Mouse (Mus musculus) retina, postnatal 1 day (tissue): ENCODE results near the gene Napsa.

Source experiments
- DNase-seq: peaks from one replicate; pipeline ENCODE4 v3.0.0-alpha.2; 2012

Gene Napsa

DNA sequence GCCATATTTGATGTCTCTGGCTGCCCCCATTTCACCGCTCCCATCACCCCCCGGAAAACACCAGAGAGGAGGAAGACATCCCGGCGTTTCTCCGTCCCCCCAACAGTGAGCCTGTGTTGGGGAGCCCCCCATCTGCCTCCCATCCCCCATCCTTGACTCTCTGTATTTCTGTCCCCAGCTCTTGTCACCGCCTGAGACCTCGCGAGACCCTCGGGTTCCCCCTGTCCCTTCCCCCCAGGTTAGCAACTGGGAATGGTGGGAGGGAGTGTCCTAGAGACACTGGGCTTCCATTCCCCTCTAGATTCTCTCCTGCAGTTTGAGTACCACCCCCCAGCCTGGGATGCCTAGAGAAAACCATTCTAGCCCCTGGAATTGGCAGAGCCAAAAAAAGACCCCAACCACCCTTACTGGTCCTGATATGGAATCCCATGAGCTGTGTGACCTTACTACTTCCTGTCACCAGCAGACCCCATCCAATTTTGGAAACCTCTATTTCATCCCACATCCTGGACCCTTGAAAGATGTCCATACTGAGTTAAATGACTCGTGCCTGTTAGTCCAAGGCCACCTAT, 28.6 kb downstream of the Napsa start:
- DNase-seq: no peak

GRCm38 (mm10) chr7:44601646-44602045, 29.5 kb downstream of the Napsa start:
- DNase-seq: no peak

GRCm38 (mm10) chr7:44602443-44602842, 30.3 kb downstream of the Napsa start:
- DNase-seq: peak; percentile 68

DNA sequence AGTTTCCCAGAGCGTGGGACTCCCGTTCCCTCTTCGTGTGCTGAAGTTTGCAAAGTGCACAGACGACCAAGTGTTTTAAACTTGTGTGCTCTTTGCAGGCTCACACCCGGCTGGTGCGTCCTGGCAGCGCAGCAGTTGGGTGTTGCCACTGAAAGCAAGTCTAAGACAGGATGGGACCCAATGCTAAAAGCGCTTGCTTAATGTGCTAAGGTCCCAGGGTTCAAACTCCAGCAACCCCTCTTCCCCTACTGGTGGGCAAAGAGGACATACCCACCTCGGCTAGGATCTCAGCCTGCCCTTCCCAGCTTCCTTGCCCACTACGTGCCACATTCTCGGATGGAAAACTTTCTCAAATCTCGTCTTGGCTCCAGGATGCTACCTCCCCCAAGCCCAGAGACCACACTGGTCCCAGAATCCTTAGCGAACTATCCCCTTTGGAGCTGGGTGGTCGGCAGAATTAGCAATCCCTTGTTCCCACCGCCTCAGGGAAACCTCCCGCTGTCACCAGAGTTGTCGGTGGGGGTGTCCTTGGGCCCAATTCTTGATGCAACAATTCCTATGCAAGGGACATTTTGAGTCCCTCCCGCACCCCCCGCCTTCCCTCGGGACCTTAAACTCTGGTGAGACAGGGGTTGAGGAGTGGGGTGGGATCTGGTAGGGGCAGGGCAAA, 31.1 kb downstream of the Napsa start:
- DNase-seq: no peak

GRCm38 (mm10) chr7:44604139-44604606, 32.0 kb downstream of the Napsa start:
- peak; percentile 79 for DNase-seq

DNA sequence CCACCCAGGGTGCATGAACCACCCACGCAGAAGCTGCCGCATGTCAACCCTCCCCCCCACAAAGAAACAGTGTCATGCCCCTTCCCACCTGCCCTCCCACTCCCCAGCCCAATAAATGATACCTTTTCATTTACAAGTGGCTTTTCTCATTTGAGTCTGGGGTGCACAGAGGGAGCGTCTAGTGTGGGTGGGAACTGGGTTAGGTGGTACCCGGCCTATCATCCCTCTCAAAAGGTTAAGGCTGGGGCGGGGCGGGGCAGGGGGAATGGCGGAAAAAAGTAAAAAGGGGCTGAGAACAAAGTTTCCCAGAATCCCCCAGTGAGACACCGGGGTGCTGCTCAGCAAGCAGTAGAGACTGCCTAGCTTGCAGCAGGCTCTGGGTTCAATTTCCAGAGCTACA, 32.4 kb downstream of the Napsa start:
- no peak for DNase-seq

- no peak for DNase-seq
Measured at GRCm38 (mm10) chr7:44605436-44605835, 33.3 kb downstream of the Napsa start.

DNA sequence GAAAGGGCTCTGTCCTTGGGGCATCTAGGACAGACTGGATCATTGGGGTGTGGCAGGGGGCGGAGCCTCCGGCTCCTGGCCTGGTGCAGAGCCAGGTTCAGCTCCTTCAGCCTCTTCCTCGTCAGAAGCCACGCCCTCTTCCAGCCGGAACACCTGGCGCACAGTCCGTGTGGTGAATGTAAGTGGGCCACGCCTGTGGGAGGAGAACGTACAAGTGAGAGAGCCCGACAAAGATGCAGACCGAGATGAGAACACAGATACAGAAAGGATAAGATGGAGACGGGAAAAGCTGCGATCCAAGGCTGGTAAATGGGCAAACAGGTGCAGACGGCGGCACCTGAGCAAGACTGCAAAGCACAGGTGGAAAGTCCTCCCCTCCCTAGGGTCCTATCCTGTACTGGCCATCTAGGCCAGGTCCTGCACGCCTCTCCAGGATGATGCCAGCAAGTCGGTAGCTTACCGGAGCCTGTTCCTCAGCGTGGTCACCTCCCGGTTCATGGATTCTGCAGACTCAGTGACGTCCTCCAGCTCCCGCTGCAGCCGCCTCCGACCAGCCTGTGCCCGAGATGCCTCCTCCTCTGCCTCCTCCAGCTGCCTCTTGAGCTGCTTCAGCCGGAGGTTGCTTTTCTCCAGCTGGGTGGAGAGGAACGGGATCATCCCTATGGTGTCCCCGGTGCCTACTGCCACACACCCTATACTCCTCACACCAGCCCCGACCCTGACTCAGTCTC, 34.2 kb downstream of the Napsa start:
- no peak for DNase-seq

DNA sequence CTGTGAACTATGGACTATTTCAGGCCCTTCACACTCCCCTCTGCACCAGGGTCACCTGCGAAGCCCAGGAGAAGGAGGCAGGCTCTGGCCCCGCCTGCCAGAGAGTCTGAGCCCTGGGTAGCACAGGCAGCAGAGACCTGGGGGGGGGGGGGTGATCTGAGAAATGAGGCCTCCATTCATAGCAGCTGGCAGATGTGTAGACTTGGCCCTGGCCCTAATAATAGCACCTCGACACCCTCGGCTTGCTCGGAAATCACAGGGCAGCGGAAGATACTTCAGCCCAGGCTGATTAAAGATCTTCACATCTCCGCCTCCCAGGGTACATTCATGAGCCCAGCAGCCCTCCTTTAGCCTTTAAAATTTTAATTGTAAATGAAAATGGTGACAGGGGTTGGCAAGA, 40.0 kb downstream of the Napsa start:
- DNase-seq: no peak

- peak; percentile 36 for DNase-seq
Measured at GRCm38 (mm10) chr7:44614041-44614688, 42.0 kb downstream of the Napsa start.

DNA sequence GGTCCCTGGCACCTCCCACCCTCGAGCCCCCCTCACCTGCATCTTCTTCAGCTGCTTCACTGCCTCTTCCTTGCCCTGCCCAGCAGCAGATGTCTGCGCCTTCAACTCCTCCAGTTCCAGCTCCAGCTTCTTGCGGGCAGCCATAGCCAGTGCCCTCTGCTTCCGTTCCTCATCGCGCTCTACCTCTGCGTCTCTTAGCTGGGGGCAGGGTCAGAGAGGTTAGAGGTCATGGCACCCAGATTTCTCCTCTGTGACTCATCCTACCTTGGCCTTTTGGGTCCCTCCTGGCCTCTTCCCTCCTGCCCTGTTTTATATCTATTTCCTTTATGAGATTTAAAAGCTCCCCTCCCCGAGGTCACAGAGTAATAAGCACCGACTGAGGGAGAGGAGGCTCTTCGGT, 43.1 kb downstream of the Napsa start:
- no peak for DNase-seq

- DNase-seq: no peak
Measured at GRCm38 (mm10) chr7:44615987-44616386, 43.8 kb downstream of the Napsa start.

GRCm38 (mm10) chr7:44617059-44617458, 44.9 kb downstream of the Napsa start:
- DNase-seq: no peak

DNA sequence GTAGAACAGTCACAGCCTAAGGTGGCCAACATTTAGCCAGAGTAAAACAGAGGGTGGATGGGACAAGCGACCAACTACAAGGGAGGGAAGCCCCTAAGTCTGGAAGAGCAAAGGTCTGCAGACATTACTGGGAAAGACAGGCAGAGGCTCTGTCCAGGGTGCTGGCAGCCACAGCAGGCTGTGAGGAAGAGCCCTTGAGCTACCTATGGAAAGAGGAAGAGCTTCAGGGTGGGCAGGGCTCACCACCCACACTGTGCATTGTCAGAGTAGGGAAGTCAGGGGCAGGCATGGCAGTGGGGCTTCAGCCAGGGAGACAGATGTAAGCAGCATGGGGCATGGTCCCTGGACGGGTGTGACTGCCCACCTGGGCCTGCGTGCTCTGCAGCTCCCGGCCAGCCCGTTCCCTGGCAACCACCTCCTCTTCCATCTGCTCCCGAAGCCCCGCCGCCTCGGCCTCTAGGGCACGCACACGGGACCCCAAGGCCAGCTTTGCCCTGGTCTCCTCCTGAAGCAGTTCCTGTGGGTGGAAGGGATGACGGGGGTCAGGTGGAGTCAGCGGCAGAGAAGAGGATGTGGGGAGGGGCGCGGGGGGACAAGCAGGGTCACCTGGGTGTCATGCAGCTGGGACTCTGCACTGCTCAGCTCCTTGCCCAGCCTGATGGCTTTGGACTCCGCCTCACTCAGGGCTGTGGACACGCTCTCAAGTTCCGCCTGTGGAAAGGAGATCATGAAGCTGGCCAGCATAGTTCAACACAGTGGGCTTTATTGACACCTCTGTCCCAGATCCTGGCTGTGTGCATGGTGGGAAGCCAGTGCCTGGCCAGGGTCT, 51.7 kb downstream of the Napsa start:
- DNase-seq: no peak

- no peak for DNase-seq
Measured at GRCm38 (mm10) chr7:44624543-44624826, 52.3 kb downstream of the Napsa start.

- DNase-seq: no peak
Measured at GRCm38 (mm10) chr7:44624828-44625227, 52.6 kb downstream of the Napsa start.

DNA sequence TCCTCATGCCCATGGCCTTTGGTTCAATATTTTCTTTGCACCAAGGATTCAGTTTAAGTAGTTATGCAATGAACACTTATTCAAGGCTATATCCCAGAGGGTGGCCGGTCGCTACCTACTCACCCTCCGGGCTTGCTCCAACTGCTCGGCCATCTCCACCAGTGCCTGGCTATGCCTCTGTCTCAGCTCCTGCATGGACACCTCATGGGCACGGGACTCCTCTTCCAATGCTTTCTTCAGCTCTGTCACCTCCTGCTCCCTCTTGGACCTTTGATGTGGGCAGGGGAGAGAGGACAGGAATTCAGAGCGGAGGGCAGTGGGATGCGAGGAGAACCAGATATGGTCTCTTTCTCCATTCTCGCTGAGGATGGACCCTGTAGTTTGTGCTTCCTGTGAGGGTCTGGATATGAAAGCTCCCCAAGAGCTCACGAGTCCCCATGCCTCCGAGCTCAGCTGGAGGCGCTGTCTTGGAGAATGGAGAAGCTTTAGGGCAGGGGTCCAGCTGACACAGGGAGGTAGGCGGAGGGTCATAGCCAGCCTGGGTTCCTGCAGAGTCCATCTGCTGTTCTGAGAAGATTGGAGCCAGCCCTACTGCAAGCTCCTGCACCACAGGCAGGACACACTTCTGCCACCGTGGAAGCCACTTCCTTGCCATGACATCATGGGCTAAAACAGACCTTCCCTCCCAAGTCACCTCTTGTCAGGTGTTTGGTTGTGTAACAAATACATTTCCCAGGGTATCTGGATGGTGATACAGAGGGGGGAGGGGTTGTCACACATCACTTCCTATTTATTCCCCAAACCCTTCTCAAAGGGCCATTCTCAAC, 53.3 kb downstream of the Napsa start:
- DNase-seq: no peak

DNA sequence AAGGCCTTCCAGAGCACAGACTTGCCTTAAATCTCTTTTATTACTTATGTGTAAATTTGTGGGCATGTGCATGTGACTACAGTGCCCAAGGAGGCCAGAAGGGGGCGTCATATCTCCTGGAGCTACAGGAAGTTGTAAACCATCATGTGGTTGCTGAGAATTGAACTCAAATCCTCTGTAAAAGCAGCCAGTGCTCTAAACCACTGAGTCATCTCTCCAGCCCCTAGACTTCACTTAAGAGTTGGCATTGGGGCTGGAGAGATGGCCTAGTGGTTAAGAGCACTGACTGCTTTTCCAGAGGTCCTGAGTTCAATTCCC, 53.8 kb downstream of the Napsa start:
- DNase-seq: no peak

DNA sequence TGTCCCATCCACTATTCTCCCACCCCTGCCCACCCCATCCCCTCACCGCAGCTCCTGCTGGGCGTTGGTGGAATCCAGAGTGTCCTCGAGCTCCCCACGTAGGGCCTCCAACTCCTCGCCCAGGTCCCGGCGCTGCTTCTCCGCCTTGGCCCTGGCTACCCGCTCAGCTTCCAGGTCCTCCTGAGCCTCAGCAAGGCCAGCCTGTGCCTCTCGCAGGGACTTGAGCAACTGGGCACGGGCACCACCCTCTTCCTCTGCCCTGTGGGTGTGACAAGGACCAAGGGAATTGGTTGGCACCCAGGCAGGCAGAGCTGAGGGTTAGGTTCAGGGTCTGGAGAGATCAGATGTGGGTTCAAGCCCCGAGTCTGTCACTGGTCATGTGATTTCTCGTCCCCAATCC, 54.8 kb downstream of the Napsa start:
- no peak for DNase-seq

DNA sequence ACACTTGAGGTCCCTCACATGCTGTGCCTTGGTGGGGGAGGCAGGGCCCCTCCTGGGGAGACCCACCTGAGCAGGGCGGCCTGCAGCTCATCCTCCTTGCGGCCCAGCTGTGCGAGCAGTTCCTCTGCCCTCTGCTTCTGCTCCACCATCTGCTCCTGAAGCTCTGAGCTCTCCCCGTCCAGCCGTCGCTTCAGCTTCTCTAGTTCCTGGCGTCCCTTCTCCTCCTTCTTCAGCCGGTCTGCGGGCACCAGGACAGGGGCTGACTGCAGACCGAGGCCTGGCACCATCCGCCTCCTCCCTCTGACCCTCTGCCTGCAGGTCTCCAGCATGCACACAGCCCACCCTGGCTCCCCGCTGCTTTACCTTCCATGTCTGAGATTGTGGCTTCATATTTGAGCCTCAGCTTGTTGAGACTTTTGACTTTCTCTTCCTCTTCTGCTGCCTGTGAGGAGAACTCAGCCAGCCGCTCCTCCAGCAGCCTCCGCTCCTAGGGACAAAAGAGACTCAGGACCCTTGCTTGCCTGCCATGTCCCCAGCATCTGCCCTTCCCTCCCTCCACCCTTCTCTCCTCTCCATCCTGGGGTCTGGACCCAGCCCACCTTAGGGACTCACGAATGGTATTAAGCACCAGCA, 56.3 kb downstream of the Napsa start:
- no peak for DNase-seq

- DNase-seq: no peak
Measured at GRCm38 (mm10) chr7:44630437-44630836, 58.3 kb downstream of the Napsa start.

GRCm38 (mm10) chr7:44632676-44633075, 60.5 kb downstream of the Napsa start:
- no peak for DNase-seq
